Mouse (Mus musculus) right cerebral cortex, postnatal 4 days (tissue): ENCODE measurements around the gene Nmnat1.
"Not testable (repeated sequence)": the region's sequence is repeated elsewhere in the genome, so short reads cannot be mapped to it uniquely, and the experiment has no call there.

Experiments
- DNase-seq: peaks from one replicate; pipeline ENCODE4 v3.0.0-alpha.2; 2022

Nmnat1 gene

DNA sequence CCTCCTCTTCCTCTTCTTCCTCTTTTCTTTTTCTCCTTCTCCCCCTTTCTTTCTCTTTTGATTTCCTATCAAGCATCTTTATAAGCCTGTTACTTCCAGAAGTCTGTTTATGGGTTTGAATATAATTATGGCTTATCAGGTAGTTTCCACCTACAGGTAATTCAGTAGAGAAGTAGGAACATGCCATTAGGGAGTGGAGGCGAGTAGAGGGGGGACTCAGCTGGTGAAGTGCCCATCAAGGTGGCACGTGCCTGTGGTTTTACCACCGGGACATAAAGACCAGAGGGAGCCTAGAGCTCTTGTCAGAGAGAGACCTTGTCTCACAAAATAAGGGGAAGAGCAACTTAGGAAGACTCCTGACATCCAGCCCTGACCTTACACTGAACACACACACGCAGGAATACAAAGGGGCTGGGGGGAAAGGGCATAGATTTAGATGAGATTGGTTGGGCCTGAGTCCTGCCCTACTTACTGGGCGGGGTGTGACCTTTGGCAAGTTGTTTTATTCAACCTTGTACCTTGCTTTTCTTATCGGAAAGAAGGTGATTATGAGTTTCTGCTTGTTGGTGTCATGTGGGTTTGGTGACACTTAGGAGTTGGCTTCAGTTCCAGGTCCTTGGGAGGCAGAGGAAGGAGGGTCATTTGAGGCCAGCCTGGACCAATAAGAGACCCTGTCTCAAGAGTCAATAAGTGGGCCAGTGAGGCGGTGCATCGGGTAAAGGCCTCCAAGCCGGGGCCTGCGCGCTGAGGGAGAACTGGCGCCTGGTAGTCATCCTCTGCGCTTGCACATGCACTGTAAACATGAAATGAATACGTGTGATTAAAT, 4.6 kb upstream of the Nmnat1 start:
- DNase-seq: no peak

DNA sequence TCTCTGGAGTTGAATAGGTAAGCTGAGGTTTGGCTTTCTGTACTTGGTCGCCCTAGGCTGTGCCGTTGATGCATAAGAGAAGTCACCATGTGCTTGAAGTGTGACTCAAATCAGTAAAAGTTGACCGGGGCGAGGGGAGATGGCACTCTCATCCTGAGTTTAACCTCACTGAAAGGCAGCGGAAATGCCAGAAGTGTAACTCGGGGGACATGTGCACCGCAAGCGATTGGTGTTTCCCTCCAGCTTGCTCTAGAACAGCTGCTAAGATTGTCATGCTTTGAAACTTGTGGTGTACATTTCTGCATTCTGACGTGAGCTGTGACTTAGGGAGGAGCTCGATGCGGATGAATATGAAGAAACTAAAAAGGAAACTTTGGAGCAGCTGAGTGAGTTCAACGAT, 2.7 kb upstream of the Nmnat1 start:
- DNase-seq: no peak

DNA sequence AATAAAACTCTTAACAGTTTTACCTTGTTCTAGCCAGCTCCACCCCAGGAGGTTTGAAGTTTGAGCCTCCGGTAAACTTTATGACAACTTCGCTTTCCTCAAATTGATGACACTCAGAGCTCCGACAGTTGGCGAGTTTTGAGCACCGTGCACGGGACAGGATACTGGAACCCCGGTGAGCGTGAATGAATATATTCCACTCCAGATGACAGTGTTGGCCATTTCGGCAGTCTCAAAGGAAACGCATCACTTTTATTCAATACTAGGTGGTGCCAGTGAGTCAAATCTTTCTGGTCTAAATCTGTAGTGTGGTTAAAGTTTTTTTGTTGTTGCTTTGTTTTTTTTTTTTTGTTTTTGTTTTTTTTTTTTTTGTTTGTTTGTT, 814 bp upstream of the Nmnat1 start:
- no peak for DNase-seq

DNA sequence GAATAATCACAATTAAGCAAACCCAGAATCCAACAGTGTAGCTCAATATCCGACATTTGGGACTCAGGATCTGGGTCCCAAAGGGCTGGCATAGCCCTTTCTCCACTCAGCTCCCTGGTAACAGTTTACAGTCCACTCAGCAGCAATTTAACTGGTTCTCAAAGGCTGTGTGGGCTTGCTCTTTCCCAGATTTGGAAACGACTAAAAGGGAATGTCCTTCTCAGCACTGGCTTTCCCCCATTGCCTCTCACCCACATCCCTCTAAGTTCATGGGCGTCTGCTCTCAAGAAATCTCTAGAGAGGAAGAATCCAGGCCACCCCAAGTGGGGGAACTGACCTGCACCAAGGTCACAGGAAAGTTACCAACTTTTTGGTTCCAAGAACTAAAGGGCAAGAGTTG, 436 bp downstream of the Nmnat1 start:
- no peak for DNase-seq

DNA sequence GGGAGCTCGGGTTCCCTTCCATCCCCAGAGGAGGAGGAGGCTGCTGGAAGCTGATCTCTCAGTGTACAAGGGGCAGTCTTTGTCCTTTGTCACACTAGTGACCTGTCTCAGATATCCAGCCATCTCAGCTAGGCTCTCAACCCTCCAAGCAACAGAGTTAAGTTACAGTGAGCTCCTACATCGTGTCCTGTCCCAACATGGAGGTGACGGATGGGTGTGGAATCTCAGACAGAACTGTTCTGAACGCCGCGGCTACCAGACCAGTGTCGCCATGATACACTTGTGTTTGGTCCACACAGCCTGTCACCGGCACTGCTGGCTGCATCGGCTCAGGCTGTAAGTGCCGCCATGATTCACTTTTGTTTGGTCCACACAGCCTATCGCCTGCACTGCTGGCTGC, 7.9 kb downstream of the Nmnat1 start, which contains the start of gene Tmem274:
Tmem274 (plus strand) TSS at position 301 of the 400 bp plus-strand sequence.
- no peak for DNase-seq

DNA sequence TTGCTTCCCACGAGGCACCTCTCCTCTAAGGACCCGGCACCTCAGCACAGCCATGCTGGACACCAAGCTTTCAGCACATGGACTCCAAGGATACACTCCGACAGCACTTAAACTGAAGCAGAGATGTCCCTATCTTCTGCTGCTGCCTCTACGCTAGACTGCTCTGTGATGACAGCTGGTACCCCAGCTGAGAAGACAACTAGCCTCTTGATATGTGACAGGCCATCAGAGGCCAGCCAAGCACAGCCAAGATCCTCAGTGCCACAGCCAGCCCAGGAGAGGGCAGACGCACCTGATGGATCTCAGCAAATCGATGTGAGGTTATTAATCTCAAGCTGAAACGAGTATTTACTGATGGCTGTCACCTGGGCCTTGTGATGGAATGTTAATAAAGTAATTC, 9.9 kb downstream of the Nmnat1 start:
- DNase-seq: no peak

DNA sequence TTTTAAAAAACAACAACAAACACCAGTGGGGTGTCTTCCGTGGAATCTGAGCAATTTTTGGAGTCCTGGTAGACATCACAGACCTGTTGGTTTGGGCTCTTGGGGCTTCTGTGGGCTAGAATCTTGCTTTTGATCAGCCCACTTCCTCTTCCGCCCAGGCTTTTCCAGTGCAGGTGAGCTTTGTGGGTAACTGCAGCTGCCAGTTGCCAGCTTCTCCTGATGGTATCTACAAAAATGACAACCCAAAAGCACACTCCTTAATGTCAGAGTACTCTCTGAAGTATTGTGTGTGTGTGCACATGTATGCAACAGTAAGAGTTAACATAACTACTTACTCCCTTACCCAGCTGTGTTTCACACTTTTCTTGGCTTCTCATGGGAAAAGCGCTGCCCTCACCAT, 15.4 kb downstream of the Nmnat1 start:
- DNase-seq: no peak

DNA sequence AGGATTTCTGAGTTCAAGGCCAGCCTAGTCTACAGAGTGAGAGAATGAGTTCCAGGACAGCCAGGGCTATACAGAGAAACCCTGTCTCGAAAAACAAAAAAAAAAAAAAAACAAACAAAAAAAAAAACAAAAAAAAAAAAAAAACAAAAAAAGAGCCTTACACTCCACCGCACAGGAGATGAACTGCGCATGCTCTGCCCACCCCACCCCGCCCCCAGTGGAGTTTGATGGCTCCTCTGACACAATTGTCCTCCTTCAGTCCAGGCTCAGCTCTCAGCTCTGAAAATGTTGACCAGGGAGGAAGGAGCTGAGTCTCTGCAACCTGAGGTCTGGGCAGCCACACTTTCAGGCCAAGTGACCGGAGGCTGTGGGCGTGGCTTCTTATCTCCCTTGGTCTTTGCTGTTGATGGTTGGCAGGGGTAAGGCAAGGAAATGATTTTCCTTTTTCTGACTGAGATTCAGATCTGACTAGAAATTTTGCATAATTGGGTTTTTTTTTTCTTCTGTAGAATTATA, 21.5 kb downstream of the Nmnat1 start:
- DNase-seq: no peak

DNA sequence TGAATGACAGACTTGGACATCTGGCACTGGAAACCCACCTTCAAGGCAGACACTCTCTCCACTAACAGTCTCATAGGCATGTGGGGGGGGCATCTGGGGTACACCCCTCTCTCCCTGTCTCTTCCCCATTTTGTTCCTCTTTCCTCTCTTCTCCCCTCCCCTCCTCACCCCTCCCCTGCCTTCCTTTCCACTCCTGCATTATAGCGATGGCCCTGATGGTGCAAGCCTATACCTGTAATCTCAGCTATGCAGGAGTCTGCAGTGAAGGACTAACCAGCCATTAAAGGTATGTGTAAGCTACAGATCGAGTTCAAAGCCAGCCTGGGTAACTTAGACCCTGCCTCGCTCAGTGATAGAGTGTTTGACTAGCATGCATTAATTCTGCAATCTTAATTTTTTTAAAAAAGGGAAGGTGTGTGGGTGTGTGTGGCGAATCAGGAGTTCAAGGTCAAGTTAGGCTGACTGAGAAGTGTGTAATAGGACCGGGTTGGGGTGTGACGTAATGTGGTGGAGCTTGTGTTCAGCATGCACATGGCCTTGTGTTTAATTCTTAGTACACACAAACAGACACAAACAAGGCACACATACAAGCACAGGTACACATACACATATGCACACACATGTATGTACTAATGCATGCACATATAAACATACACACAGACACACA, 22.6 kb downstream of the Nmnat1 start:
- no peak for DNase-seq

DNA sequence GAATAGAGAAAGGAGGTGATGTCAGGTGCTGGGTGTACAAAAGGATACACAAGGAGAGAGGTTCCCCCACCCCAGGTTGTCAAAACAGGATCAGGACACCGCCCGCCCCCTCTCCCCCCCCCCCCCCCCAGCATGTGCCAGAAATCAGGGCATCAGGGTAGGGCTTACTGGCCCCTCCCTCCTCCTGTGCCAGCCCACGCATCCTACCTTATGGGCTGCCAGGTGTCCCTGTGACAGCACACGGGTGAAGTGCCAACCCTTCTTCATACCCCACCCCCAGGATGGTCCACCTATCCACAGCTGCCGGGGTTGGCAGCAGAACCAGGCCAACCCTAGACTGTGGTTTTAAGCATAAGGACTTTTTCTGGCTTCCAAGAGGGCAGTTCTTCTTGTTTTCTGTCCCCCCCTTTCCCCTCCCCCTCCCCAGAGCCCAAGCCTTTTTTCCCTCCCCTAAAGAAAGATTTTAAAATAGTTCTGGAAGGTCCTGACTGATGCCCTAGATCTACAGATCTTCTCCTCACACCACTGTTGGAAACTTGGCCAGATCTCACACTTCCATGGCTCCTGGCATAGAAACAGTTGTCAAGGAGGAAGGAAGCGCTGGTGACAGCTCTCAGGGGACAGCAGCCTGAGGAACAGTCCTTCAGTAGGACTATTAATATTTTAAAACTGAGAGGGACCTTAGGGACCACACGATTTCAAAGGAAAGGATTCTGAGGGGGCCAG, 23.3 kb downstream of the Nmnat1 start:
- DNase-seq: no peak

DNA sequence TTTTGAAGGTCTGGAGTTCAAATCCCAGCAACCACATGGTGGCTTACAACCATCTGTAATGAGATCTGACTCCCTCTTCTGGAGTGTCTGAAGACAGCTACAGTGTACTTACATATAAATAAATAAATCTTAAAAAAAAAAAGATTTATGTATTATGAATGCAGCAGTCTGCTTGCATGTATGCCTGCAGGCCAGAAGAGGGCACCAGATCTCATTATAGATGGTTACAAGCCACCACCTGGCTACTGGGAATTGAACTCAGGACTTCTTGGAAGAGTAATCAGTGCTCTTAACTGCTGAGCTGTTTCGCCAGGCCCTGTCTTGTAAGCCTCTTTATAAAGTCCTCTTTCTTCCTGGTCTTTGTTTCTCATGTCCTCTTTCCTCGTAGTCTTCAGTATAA, 24.5 kb downstream of the Nmnat1 start:
- not testable (repeated sequence) for DNase-seq

DNA sequence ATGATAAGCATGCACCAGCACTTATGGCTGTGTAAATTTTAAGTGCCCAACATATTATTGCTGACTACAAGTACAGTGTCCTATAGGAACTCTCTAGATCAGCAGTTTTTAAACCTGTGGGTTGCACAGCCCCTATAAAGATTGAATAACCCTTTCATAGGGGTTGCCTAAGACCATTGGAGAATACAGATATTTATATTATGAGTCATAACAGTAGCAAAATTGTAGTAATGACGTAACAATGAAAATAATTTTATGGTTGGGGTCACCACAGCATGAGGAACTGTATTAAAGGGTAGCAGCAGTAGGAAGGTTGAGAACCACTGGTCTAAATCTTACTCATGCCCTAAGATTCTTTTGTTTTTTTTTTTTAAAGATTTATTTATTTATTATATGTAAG, 25.6 kb downstream of the Nmnat1 start:
- DNase-seq: no peak

DNA sequence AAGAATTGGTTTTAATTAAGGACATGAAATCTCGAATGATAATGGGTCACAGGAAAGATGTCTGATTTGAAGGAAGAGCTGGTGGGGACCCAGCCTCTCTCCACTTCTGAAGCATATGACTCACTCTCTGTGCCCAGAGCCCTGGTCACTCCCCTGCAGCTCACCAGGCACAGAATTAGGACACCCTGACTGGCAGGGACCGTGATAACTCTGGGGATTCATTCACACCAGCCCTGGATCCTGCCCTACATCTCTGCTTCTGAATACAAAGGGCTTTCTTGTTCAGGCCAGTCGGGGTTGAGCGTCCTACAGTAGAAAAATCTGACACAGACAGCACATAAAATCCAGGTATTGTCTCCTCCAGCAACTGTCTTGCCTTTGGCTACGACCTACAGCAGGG, 26.5 kb downstream of the Nmnat1 start:
- DNase-seq: no peak

DNA sequence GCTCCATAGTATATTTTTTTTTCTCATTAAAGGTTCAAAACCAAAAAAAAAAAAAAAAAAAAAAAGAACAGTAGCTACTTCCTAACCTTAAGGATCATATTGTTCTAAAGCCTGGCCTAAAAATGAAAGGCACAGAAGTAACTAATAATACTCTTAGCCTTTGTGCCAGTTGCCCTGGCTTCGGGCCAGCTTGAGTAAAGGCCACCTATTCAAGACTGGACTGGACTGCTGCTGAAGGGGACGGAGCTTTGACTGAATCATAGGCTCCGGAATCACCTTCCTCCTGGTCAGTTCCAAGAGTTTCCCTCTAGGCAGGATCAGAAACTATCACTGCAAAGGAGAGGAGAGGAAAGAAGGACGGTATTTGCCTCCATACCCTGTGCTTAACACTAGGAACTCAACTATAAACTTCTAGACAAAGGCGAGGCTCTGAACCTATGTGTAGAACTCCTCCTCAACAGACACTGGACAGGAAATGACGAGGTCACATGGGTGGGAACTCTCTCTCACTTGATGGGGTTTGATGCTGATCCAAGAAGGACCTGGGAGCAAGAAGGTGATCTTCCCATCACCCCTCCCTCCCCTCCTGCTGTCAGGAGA, 27.1 kb downstream of the Nmnat1 start:
- DNase-seq: no peak

DNA sequence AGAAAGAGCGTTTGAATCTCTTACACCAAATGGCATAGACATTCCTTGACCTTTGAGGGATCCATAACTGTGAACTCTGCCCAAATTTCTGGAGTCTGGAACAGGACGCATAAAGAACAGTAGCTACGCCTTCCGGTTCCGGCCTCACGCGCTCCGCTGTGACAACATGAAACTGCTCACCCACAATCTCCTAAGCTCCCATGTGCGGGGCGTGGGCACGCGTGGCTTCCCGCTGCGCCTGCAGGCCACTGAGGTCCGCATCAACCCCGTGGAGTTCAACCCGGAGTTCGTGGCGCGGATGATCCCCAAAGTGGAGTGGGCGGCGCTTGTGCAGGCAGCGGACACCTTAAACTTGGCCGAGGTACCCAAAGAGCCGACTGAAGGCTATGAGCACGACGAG, 27.8 kb downstream of the Nmnat1 start:
- DNase-seq: not testable (repeated sequence)

DNA sequence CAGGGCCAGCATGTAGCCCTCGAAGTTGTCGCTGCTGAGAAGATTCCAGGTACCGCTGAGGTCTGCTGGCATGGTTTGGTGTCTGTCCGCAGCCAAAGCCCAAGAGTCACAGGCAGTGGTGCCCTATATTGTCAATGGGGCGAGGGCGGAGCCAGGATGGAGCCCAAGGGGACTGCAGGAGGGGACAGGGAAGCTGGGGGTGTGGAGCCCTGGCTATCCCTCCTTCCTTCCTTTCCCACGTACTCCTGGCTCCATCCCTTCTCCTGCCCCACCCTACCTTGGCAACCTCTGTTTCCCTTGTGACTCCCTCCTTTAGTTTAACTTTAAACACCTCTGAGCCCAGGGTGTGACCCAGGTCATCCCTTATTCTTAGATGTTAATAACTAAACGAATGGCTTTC, 30.1 kb downstream of the Nmnat1 start, which contains the start of gene Rbp7:
Rbp7 (minus strand) TSS at position 100 of the 400 bp plus-strand sequence.
- DNase-seq: no peak

DNA sequence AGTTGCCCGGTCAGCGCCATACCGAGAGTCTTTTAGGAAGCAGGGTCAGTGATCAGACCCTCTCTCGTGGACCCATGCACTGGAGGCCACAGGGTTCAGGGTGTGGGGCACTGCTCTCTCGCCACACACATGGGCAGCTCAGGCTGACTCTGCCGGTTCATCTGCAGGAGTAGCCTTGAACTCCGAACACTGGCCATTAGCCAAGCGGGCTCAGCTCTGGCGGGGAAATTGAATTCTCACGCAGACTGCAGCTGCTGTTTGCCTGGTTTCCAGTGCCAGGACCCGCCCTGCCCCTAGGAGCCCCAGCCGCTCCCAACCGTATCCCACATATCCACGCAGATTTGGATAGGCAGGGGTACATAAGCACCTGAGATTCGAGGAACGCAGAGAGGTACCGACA, 30.7 kb downstream of the Nmnat1 start:
- no peak for DNase-seq

DNA sequence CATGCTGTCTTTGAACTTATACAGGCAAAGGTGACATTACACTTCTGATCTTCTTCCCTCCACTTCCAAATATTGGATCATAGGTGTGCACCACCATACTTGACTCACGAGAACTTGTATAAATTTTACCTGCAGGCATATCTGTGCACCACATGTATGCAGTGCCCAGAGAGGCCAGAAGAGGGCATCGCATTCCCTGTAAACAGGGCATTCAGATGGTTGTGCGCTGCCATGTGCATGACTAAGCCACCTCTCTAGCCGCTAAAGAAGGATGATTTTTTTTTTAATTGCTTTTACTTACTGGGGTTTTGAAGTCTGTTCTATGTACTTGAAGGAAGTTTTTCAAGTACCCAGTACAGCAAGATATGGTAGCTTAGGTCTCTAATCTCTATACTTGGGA, 31.3 kb downstream of the Nmnat1 start:
- peak; percentile 53 for DNase-seq

DNA sequence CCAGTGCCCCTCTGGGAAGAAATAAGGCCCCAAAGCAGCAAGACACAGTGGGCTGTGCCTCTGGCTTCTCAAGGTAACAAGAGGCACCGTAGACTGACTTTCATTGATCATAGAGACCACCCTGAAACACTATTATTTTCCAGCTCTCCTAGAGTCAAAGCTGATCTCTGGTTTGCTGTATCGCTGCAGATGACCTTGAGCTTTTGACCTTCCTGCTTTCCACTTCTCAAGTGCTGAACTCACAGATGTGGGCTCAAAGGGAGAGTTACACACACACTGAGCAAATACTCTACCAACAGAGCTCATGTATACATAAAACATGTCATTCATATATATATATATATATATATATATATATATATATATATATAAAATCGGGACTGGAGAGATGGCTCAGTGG, 34.4 kb downstream of the Nmnat1 start:
- DNase-seq: no peak

DNA sequence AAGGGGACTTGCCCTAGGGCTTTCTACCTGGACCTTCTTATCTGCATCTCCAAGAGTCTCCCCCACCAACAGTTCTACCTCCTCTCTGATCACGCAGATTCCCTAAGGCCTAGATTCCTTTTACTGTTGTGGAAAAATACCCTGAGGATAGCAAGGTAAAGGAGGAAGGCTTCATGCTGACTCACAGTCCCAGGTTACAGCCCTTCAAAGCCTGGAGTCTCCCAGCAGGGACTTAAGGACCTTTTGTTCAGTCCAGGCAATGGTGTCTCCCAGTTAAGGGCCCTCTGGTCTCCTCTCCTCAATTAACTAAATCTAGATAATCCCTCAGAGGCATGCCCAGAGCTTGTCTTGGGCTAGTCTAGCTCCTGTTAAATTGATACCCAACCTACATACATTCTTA, 38.7 kb downstream of the Nmnat1 start:
- no peak for DNase-seq

DNA sequence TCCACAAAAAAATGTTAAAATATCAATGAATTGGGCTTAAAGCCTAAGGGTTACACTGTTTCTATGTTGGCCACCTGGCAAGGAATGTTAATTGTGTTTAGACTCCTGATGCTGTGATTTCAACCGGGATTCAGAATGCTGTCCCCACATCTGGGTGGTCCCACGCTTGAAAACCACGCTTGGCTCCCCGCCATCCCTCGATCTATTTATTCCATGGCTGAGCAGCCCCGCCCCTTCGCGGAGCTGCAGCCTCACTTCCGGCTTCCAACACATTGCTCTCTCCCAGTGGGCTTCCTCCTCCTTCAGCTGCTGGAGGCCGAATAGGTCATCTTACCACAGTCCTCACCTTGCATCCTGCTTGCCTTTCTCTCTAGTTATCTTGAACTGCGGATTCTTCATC, 39.1 kb downstream of the Nmnat1 start:
- peak; percentile 71 for DNase-seq

DNA sequence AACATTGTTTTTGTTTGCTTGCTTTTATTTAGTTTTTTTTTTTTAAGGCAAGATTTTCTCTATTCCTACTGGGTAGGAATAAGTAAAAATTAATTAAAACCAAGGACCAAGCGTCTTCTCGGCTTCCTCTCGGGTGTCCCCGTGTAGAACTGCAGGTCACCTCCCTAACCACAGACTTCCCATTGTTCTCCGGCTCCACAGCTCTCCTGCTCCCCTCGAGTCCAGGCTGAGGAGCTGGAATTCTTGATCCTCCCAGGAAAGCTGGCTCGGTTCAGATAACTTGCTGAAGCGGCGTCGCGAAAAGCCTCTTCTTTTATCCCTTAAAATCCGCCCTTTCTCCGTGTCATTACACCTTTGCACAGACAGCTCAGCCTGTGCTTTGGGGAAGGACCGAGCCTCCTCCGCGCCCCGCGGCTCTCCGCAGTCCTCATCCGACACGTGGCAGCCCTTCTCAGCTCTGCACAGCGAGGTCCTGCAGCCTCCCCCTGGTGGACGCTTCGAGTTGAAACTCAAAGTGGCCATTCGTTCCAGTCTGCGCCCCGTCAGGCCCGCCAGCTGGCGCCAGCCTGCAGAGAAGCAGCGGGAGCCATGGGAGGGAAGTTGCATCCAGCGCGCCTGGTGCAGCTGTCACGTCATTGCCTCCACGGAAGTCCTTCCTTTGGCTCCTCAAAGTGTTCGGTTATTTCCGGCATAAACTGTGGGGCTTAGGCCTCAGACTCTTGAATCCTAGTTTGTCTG, 39.9 kb downstream of the Nmnat1 start:
- peak; percentile 82 for DNase-seq
